Mouse (Mus musculus) frontal cortex, postnatal 36 days (tissue): ENCODE measurements at regions not wholly inside any gene's neighbourhood (a gene's known extent, or its start where the extent isn't known, plus 50 kb on each side); places are given as distances from the start of the nearest gene placed in this dataset.

ENCODE experiments used
- DNase-seq, 2 experiments: peaks; one replicate each; pipeline ENCODE4 v3.0.0; 2022; ENCODE audit warnings: low spot score in 2 of 2

DNA sequence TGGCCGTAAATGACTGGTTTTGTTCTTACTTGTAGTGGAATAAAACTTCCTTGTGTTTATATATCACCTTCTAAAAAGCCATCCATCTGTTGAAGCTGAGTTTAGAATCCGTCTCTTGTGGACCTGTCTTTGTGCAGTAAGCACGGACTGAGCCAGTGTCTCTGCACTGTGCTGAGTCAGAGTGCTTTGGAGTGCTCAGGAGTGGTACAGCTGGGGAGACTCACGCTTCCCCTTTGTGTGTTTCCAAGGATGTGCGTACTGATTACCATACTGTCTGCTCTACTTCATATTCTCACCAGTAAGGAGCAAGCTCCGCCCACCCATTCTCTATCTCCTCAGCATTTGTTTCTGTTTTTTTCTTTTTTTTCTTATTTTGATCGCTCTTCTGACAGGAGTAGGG, 175.9 kb upstream of the Nr5a2 start:
- peak; percentile 25 to 41 for DNase-seq

DNA sequence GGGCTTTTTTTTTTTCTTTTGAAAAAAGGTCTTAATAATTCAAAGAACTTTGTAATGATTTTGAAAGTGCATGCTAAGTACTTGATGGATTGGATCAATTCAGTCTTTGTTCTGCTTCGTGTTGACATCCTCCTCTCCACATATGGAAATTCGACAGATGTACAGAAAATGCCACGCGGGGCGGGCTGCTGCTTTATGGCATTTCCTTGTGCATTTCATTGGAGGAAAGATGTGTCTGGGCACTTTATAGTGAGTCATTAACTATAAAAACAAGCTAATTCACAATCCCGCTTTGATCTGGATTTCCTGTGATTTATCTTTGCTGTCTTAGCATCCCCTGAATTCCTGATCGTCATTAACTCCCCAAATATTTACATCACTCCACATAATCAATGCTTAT, 173.5 kb upstream of the Nr5a2 start:
- DNase-seq, result no peak

DNA sequence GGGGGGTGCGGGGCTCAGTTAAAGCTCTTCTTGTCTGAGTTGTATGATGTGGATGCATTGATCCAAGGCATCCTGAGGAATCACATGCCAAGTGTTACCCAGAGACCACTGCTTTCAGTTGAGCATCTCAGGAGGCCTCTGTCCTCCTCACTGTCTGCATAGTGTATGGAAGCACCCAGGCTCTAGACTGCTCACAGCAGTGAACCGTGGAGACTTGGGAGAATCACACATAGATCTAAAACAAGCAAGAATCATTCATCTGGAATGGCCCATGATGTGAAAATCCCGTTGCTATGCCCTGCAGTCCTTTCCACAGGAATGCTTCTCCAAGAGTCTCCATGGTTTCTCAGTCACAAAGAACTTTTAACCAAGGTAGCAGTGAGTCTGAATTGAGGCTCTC, 170.0 kb upstream of the Nr5a2 start:
- no peak for DNase-seq

DNA sequence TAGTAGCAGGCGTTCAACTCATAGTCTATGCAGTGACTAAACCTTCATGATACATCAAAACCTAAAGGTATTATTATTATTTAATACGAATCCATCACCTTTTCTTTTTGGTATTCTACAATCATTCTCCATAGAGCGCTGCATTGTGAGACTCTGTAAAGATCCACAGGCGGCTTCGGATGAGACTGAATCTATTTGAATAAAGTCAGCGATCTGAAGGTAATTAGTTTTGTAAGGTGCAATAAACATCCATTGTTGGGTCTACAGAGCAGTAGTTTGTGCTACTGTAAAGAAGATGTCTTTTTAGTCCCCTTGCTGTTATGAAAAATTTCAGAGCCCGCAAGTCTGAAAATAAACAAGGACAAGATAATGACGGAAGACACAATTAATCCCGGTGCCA, 168.9 kb upstream of the Nr5a2 start:
- no peak for DNase-seq

DNA sequence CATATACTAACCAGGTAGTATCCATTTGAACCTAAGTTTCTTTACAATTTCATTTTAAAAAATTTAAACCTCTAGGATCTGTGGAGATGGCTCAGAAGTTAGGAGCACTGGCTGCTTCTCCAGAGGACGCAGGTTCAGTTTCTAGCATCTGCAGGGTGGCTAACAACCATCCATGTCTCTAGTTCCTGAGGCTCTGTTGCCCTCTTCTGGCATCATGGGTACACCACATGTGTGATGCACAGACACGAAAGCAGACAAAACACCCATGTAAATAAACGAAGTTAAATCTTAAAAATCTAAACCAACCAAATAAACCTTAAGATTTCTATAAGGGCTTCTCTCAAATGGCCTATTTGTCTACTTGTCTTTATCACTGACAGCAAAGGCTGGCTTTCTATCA, 157.6 kb upstream of the Nr5a2 start:
- no peak for DNase-seq

DNA sequence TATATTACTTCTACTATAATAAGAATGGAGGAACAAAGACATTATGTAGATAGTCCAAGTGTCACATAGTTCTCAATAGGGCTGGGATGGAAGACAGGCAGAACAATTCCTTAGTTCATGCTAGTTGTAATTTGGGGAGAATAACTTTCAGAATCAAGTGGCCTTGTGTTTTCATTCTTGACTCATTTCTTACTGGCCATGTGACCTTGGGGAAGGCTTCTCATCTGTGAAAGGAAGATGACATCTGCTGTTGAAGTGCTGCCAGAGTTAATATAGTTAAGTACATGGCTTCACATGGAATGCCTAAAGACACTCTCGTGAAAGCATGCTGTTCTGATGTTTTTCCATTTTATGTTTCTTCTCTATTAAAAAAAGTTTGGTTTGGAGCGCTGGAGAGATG, 146.2 kb upstream of the Nr5a2 start:
- no peak for DNase-seq

DNA sequence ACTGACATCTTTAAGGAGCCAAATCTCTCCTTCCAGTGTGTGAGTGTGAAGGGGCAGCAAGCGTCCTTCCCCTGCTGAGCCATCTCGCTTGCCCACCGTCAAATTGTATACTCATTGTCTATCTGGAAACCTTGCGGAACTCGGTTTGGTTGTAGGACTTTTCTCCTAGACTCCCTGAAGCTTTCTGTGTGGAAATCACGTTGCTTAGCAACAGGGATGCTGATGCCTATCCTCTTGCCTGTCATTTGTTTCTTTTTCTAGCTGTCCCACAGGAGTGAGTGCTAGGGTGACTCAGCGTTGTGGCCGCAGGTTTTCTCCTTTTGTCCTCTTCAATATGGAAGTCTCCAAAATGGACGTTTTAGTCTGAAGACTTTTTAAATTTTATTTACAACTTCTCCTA, 131.5 kb upstream of the Nr5a2 start:
- DNase-seq, result peak in 1 of 2 experiments; percentile 15

DNA sequence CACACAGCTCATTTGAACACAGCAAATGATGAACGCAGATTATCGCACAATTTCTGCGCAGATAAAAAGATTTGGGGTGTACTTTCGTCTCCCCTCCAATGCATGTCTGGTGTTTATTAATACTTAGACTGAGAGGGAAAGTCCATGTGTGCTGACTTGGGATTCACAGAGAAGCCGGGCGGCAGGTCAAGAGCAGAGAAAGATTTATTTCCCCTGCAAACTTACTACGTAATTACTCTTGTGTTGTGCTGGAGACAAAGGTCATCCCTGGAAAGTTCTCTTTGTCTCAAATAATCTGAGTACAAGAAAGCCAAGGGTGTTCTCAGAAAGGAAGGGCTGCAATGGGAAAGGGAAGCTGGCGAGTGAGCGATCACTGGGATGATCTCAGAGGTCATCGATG, 127.9 kb upstream of the Nr5a2 start:
- DNase-seq, result no peak

DNA sequence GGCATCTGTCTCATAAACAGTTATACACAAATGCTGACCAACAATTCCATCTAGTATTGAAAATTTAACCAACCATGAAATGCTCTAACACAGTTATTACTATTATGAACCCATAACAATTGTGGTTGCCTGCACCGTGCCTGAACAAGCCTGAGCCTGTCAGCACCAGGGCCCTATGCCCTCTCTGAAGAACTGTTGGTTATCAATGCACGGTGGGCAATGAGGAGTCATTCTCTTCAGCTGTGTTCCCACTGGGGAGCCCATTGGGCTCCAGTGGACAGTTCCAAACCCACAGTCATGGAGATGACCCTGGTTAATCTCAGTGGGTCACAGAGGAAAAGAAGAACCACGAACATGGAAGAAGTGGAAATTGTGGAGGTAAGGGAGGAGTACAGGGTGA, 126.5 kb upstream of the Nr5a2 start:
- DNase-seq, result no peak

DNA sequence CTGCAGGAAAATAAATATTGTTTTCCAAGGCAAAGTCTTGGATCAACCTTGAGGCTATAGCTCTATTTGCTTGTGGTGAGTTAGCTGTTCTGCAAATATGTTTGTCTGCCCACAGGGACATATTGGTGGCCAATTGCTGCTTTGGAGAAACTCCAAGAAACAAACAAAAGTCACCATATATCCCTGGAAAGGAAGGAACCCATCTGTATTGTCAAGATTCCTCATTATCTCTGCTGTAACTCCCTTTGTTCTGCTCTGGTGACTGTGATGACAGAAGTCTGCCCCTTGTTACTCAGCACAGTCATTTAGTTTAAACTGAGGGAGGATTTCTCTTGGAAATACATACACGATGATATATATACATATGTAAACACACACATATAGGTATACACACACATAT, 123.3 kb upstream of the Nr5a2 start:
- no peak for DNase-seq

DNA sequence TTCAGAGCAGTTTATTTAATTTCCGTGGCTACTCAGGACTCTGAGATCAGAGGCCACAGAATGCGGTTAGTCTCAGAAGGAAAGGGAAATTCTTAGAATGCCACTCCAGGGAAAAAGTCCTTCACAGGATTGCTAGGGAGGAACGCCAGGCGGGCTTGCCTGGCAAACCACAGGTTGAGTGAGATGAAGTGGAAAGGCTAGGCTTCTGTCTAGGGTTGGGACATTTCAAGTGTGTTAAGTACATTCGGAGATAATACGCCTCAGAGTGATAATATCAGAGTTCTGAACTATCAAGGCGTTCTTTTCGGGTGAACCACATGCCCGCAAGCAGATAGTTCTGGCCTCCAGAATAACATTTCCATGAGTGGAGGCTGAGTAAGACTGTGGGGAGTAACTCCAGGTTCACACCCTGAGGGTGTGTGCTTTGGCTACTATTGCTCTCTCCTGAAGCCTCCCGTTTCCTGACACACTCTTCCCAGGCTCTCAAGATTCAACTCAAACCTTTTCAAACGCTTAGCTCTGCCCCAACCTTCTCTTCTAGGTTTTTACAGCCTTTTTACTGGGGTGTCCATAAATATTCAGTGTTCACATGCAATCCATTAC, 119.3 kb upstream of the Nr5a2 start:
- no peak for DNase-seq

DNA sequence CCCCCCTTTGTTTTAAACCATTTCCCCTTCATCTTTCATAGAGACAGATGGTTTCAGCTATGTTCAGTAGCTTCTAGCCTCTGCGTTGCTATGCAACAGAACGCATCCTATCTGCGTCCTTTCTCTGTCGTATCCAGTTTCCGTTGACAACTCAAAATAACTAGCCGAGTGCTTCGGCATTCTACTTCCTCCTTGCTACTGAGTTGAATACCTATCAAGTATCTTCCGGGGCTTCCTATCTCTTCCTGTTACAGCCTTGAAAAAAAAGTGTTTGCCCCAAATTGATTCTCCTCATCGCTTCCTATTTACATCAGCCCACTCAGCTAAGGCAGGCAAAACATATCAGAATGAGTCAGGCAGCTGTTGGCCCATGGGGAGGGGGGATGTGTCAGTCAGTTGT, 114.5 kb upstream of the Nr5a2 start:
- peak; percentile 38 to 73 for DNase-seq

DNA sequence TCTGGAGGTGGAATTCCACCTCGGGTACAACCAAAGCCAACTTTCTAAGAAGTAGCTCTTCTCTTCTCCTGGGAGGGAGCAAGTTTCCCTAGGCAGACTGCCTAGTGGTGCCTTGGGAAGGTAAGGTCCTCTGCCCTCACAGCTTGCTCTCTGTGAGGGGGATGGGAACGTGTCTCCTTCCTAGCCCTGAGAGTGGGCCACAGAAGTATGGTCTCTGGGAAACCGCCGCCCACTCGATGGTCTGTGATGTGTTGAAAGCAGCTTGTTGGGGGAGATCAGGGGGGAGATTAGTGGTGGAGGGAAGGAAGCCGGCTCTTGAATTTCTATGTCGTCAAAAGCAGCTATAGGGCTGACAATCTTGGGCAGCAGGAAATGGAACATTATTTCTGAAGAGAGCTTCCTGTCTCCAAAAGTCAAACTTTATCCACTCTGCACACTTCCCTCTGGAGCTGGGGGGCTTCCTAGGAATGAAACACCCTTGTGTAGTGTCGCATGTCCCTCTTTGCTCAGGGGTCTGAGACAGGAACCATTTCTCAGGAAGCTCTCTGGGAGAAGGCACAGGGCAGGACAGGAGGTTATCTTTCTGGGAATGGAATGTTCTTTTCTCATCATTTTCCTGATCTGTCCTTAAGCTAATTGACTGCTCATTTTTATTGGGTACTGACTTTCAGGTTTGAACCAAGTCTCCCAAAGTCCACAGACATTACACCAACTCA, 113.8 kb upstream of the Nr5a2 start:
- DNase-seq, result no peak

DNA sequence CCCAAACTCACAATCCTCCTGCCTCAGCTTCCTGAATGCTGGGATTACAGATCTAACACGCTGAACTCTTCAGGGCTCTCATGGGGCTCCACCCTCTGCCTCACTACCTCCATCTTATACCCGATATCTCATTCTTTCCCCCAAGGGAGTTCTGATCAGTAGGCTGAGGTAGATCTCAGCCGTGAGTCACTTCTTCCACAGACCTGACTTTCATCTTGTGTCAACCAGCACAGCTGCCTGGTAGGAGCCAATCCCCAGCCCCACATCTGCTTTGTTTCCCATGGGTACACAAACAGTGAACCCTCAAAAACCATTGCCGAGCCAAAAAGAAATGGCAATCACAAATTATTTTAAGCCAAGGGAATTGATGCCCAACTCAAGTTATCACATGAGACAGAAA, 100.7 kb upstream of the Nr5a2 start:
- no peak for DNase-seq

DNA sequence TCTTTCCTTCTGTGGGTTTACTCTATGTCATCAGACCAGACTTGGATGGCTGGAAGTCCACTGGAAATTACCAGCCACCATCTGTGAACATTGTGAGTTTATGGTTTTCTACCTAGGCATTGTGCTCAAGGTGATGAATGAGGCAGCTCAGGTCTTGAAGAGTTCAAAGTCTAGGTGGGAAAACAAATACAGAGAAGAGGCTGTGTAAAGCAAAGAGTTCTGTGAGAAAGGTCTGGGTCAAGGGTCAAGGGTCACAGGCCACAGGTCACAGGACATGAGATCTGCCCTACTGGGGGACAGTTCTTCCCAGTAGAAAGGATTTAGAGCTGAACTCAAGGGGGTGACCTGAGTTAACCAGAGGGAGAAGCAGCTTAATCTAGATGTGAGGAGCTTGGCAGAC, 92.9 kb upstream of the Nr5a2 start:
- no peak for DNase-seq

DNA sequence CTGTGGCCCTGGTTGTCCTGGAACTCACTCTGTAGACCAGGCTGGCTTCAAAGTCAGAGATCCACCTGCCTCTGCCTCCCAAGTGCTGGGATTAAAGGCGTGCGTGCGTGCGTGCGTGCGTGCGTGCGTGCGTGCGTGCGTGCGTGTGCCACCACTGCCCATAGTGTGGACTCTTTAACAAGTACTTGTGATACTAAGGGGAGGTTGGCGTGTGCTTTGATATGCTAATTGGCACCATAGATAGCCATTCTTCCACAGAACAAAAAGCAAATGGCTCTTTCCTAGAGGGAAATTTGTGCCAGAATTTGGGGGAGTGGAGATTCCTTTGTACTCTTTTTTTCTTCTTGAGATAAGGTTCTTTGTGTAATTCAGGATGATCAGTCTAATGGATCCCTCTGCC, 91.3 kb upstream of the Nr5a2 start:
- DNase-seq, result no peak

DNA sequence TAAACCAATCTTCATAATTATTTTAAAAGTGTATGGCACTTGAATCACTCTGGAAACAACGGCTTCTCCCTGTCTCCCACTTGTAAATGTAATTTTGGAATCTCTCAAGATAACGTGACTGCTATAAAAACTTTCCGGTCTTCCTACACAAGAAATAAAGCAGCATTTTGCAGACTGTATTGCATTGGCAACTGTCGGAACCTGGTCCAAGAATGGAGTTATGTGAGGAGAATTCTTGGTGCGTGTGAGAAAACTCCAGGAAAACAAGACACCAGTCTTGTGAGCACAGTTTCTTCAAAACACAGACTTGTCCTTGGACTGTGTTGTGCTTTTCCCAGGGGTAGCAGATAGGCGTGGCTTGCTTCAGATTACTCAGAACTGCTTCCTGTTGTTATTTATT, 83.8 kb upstream of the Nr5a2 start:
- peak in 1 of 2 experiments; percentile 42 for DNase-seq

DNA sequence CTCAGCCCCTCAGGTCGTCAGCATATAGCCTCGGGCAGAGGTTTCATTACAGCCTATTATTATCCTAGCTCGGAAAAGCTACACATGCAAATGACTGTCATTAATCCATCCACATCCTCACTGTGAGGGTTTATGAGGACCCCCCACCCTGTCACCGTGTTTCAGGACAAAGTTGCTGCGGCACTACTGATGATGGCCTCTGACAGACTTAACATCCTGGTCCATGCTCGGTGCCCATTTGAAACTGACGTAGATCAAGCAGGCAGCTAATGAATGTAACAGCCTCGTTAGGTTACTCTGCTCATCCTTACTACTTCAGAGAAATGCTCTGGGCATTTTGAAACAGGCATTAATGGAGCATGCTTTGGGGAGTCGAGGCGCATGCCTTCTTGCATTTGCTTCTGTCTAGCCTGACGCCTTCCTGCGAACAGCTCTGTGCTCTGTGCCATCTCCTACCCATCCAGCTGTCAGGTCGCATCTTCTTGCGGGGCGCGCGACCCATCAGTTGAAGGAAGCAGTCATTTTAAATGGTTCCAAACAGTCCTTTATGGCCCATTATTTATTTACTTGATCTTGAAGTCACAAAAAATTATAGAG, 82.3 kb upstream of the Nr5a2 start:
- no peak for DNase-seq

DNA sequence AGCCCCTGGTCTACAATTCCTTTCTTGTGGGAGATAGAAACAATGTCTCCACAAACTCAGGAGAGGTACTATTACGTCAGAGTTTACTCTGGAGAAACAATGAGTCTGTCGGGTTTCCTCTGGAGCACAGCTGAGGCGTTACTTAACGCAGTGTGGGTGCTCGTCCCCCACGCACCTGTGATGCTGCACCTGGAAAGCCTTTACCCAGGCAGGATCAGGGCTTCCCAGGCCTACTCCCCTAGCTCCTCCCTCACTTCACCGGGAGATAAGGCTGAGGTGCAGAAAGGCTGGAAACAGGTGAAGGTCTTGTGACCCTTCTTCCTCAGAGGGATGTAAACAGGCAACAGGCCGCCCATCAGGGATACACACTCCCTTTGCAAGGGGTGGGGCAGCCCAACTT, 80.7 kb upstream of the Nr5a2 start:
- no peak for DNase-seq

DNA sequence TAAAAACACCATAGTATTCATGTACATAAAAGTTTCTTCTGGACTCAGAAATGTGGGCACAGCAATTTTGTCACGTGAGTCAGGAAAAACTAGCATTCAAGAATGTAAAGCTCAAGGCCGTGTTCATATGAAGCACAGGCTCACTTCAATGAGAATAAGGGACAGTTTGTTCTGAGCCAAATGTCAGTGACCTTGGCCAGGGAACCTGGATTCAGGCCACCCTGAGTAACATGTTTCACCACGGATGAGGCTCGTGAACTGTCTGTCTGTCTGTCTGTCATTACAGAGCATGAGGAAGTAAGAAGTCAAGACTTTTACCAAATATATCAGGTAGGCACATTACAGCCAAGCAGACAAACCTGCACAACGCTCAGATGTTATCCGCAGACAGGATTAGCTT, 74.3 kb upstream of the Nr5a2 start:
- DNase-seq, result no peak

DNA sequence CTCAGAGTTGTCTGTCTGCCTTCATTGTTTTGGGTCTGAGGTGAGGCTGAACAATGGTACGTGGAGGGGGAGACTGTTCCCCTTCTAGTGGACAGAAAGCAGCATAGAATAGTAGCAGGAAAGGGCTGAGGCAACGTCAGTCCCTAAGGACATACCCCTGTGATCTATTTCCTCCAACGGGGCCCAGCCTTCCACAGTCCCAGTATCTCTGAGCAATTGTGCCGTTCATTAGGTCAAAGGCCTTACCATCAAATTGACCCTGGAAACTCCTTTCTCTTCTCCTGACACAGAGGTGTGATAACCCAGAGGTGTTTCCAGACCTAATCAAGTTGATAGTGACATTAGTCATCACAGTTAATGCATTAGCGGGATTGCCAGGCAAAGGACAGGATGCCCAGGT, 73.4 kb upstream of the Nr5a2 start:
- DNase-seq, result no peak

DNA sequence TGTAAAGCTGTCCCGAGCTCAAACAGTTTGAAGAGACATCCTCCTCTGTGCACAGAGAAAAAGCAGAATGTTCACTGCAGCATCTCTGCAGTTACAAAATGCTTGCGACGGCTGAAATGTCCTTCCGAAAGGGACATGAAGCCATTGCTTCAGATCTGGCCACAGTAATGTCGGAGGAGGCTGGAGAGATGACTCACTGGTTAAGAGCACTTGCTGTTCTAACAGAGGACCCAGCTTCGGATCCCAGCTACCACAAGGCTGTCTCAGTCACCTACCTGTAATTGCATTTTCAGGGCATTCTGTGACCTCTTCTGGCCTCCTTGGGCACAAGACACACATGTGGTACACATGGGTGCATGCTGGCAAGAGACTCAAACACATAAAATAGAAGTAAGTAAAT, 63.5 kb upstream of the Nr5a2 start:
- no peak for DNase-seq

DNA sequence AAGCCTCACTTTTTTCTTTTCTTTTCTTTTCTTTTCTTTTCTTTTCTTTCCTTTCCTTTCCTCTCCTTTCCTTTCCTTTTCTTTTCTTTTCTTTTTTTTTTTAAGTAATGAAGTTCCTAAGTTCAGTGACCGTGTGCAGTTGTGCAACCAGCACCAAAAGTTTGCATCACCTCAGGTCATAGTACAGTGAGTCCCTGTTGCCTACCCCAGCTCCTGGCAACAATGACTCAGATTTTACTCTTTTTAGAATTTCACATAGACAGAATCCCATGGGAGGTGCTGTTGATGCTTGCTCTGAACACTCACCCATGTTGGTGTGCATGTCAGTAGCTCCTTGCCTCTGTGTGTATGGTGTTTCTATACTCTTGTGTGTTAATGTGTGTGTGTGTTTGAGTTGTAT, 60.3 kb upstream of the Nr5a2 start:
- no peak for DNase-seq

DNA sequence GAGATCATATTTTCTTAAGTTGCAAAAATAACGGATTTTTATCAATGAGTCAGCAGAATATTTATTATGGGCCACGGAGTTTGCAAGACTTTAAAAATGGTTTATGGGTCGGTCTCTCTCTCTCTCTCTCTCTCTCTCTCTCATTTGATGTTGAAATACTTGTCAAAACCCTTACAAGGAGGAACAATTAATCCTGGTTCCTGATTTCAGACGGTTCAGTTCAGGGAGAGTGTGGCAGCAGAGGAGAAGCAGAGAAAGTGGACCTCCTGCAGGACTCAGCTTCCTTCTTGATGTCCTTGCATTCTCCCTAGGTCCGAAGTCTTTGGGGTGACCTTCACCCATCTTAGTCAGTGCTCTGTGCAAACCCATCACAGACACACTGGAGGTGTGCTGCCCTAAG, 57.4 kb upstream of the Nr5a2 start:
- DNase-seq, result no peak
